Mouse (Mus musculus) forebrain, embryonic 13.5 days (tissue): ENCODE measurements around the gene Zfp821. TPM values are rescaled to one million over a fixed set of nuclear protein-coding genes. Genes with fewer than 3 reads are reported as not detected.

Experiments
- ATAC-seq: fragments of 200-750 bp; cut with Nextera tagmentation; 2 replicates; pipeline ENCODE4 v1.8.0; 2017
- H3K27ac ChIP-seq: fragments of 300-500 bp; sonication (generic); 2 replicates; pipeline ENCODE4 v1.5.1; 2015; ENCODE audit warnings: inconsistent platforms, mild to moderate bottlenecking, moderate library complexity
- H3K27me3 ChIP-seq: fragments of 300-500 bp; sonication (generic); 2 replicates; pipeline ENCODE4 v1.6.1; 2015; ENCODE audit warnings: mild to moderate bottlenecking, inconsistent platforms
- H3K36me3 ChIP-seq: fragments of 300-500 bp; sonication (generic); 2 replicates; pipeline ENCODE4 v1.6.1; 2015; ENCODE audit warnings: mild to moderate bottlenecking, inconsistent platforms; ENCODE audit not compliant: poor library complexity, severe bottlenecking
- H3K4me1 ChIP-seq: fragments of 300-500 bp; sonication (generic); 2 replicates; pipeline ENCODE4 v1.6.1; 2015; ENCODE audit warnings: inconsistent platforms
- H3K4me2 ChIP-seq: fragments of 300-500 bp; sonication (generic); 2 replicates; pipeline ENCODE4 v1.6.1; 2015; ENCODE audit warnings: inconsistent platforms, mild to moderate bottlenecking, moderate library complexity
- H3K4me3 ChIP-seq: fragments of 300-500 bp; sonication (generic); 2 replicates; pipeline ENCODE4 v1.5.1; 2015; ENCODE audit warnings: mild to moderate bottlenecking, inconsistent platforms
- H3K9ac ChIP-seq: fragments of 300-500 bp; sonication (generic); 2 replicates; pipeline ENCODE4 v1.6.1; 2015; ENCODE audit warnings: mild to moderate bottlenecking, inconsistent platforms
- H3K9me3 ChIP-seq: fragments of 300-500 bp; sonication (generic); replicated peaks from 2 replicates; pipeline ENCODE4 v1.6.1; 2016; ENCODE audit warnings: inconsistent platforms
- WGBS: fragments of 180-500 bp; shearing (Covaris S2); methylation state at CpG from one replicate; pipeline ENCODE4 v1.1.7; 2015; 5-methylcytosine and 5-hydroxymethylcytosine counted together
- polyA plus RNA-seq: library from polyadenylated mRNA; unstranded; fragments of >200 nt; fragmentation: Nextera tagmentation; extraction: Ambion mirVana; gene quantifications from 2 replicates; pipeline ENCODE4 v1.2.1, GENCODE M21; 2015

The Zfp821 gene
- polyA plus RNA-seq, 1 experiment from 2014 or later: 71.3 TPM

- no peaks in the 10 kb centered on the region for H3K4me1 ChIP-seq
- H3K9me3 ChIP-seq: peaks cover 11% of the 10 kb centered on the region
- no peaks in the 10 kb centered on the region for H3K36me3 ChIP-seq
- no peak overlapping the region for H3K4me2 ChIP-seq
- no peak for ATAC-seq
- no peaks in the 10 kb centered on the region for H3K27me3 ChIP-seq
- no peak overlapping the region for H3K27ac ChIP-seq
- 91% methylated on average over 7 of the region's 7 CpGs for WGBS
- no peak overlapping the region for H3K4me3 ChIP-seq
- no peak overlapping the region for H3K9ac ChIP-seq
Measured at GRCm38 (mm10) chr8:109759426-109759825, 54.1 kb downstream of the Zfp821 start.

DNA sequence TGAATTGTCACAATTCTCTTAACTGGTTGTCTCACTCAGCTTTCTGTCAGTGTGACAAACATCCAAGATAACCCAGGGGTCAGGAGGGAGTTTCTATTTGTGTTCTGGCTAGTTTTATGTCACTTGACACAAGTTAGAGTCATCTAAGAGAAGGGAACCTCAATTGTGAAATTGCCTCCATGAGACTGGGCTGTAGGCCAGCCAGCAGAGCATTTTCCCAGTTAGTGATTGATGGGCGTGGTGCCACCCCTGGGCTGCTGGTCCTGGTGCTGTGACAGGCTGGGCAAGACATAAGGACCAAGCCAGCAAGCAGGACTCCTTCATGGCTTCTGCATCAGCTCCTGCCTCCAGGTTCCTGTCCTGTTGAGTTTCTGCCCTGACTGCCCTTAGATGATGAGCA lies 54.9 kb downstream of the Zfp821 start:
- no peak for ATAC-seq
- WGBS: 53% methylated on average over 1 of the region's 1 CpGs
- Histone ChIP-seq H3K4me2 (no peak overlapping the region), H3K4me3 (no peak overlapping the region), H3K9ac (no peak overlapping the region), H3K27ac (no peak overlapping the region), H3K27me3 (no peaks in the 10 kb centered on the region), H3K36me3 (no peaks in the 10 kb centered on the region), H3K9me3 (peaks cover 11% of the 10 kb centered on the region), H3K4me1 (no peaks in the 10 kb centered on the region)

DNA sequence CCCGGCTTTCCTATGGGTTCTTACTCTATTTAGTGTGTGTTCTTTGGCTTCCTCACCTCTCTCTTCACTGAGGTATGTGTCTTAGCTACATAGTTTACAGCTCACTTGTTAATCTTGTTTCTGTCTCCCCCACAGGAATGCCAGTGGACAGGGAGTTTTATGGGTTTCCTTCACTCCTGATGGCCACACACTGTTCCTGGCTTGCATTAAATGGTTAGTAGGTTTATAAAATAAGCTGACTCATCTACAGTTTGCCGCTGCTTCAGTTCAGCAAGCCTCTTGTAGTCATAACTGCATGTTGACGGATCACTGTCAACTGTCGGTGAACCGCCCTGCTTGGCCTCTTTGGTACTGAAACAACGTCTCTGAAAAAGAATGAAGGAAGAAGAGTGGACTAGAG lies 58.7 kb downstream of the Zfp821 start:
- 92% methylated on average over 6 of the region's 6 CpGs for WGBS
- ATAC-seq: no peak
- Histone ChIP-seq H3K4me1 (no peaks in the 10 kb centered on the region), H3K9ac (no peak overlapping the region), H3K36me3 (no peaks in the 10 kb centered on the region), H3K4me3 (no peak overlapping the region), H3K9me3 (peaks cover 11% of the 10 kb centered on the region), H3K27me3 (no peaks in the 10 kb centered on the region), H3K4me2 (no peak overlapping the region), H3K27ac (no peak overlapping the region)

DNA sequence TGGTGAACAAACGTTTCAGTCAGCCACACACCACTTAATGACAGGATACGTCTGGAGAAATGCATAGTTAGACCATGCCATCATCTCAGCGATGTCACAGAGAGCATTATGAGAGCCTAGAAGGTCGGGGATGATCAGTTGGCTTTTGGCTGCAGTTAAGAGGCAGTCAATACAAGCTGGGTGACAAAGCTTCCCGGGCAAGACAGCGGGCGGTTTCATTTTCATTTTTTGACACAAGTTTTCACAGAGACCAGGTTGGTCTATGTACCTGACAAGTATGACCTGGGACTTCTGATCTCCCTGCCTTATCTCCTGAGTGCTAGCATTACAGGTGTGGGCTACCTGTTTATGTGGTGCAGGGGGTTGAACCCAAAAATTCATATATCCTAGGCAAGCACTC lies 60.7 kb downstream of the Zfp821 start:
- ATAC-seq: no peak
- H3K27ac ChIP-seq: no peak overlapping the region
- H3K4me2 ChIP-seq: no peak overlapping the region
- no peak overlapping the region for H3K9ac ChIP-seq
- no peaks in the 10 kb centered on the region for H3K36me3 ChIP-seq
- H3K4me1 ChIP-seq: no peaks in the 10 kb centered on the region
- no peak overlapping the region for H3K4me3 ChIP-seq
- WGBS: 76% methylated on average over 7 of the region's 7 CpGs
- no peaks in the 10 kb centered on the region for H3K27me3 ChIP-seq
- peaks cover 11% of the 10 kb centered on the region for H3K9me3 ChIP-seq

GRCm38 (mm10) chr8:109773154-109773553 lies 67.8 kb downstream of the Zfp821 start:
- no peak overlapping the region for H3K4me3 ChIP-seq
- no peak for ATAC-seq
- H3K9me3 ChIP-seq: no peaks in the 10 kb centered on the region
- peaks cover 28% of the 10 kb centered on the region for H3K27me3 ChIP-seq
- WGBS: 56% methylated on average over 3 of the region's 3 CpGs
- H3K27ac ChIP-seq: no peak overlapping the region
- H3K4me2 ChIP-seq: no peak overlapping the region
- H3K36me3 ChIP-seq: no peaks in the 10 kb centered on the region
- H3K9ac ChIP-seq: no peak overlapping the region
- no peaks in the 10 kb centered on the region for H3K4me1 ChIP-seq

Other genes with a start within 250 kb of the Zfp821 start
- 0.32 and 0.44 TPM in 2 replicates for gene Pmfbp1, start 211.5 kb upstream of the Zfp821 start, polyA plus RNA-seq
- gene Dhx38, start 139.7 kb upstream of the Zfp821 start, polyA plus RNA-seq: 23.3 and 26.0 TPM in 2 replicates
- 28.1 and 29.8 TPM in 2 replicates for gene Txnl4b, start 139.7 kb upstream of the Zfp821 start, polyA plus RNA-seq
- 0.53 TPM in 1 of 2 replicates, not detected in the other for gene Hp, start 126.4 kb upstream of the Zfp821 start, polyA plus RNA-seq
- gene Dhodh, start 96.9 kb upstream of the Zfp821 start, polyA plus RNA-seq: 33.7 and 37.7 TPM in 2 replicates
- 0.09 and 0.12 TPM in 2 replicates for gene Pkd1l3, start 91.0 kb upstream of the Zfp821 start, polyA plus RNA-seq
- gene Ist1, start 12.3 kb upstream of the Zfp821 start, polyA plus RNA-seq: 165 and 177 TPM in 2 replicates
- 4.0 and 4.6 TPM in 2 replicates for gene Atxn1l, start 32.2 kb downstream of the Zfp821 start, polyA plus RNA-seq
- 45.7 and 50.6 TPM in 2 replicates for gene Ap1g1, start 73.0 kb downstream of the Zfp821 start, polyA plus RNA-seq
- 3.1 and 3.4 TPM in 2 replicates for gene Phlpp2, start 163.0 kb downstream of the Zfp821 start, polyA plus RNA-seq